Mouse (Mus musculus): ENCODE data around the gene Bfsp1.

Bfsp1 gene

DNA sequence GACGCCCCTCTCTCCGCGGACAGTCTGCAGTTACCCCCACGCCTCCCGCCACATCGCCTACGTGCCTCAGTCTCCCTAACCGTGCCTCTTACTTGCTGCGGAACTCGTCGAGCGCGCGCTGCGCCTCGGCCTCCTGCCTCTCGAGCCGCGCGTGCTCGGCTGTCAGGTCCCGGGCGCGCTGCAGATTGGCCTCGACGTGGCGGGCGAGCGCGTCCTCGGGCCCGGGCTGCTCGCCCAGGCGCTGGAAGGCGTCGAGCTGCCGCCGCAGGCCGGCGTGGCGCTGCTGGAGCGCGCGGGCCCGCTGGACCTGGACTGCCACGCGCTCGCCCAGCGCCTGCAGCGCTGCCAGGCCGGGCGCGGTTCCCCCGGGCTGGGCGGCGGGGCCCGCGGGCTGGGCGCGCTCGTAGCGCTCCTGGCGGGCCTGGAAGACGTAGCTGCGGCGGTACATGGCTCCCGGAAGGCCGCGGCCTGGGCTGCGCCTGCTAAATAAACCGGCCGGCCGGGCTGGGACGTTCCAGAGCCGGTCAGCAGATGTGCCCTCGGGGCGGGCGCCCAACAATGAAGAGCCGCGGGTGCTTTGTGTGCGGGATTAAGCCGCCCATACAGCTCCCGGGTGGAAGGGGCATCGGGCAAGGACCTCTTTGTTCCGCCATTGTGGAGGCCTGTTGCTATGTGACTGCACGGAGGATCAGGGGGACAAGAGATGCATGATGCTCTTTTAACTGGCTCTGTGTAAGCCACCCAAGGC is at the start of gene Bfsp1:
TSS of gene Bfsp1 (minus strand) at position 690 of the 748 bp plus-strand sequence.
- DNase-seq, result peak; percentile 57 to 69

DNA sequence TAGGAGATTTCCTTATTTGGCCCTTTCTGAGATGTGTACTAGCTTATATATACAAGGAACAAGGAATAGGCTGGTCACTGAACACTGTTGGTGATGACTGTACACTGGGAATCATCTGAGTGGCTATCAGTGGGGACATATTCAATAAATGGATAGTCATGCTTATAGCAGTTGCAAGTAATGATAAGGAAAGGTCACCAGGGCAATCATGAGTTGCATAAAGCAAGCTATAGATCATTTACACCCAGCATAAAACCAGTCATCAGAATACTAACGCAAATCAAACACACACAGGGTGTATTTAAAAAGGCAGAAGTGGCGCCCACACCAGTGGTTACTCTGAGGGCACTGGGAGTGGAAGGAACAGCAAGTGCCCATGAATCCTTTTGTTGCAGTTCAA is 49.2 kb upstream of the Bfsp1 start:
- no peak for DNase-seq

DNA sequence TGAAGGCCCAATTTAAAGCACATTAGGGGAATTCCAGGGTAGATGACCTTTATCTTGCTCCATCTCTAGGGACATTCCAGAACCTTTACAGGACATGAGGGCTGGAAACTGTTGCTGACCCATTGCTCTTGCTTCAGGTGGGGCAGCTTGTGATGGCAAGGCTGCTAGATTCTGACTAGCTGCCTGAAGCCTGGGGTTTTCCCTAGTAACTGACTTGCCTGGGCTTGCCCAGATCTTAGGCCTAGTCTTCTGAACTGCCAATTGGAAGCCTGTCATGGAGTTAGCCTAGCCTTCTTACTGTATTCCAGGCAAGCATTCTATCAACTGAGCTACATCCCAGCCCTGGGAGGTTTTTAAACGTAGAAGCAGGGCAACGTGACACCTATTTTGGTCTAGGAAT is 46.3 kb upstream of the Bfsp1 start:
- no peak for DNase-seq

DNA sequence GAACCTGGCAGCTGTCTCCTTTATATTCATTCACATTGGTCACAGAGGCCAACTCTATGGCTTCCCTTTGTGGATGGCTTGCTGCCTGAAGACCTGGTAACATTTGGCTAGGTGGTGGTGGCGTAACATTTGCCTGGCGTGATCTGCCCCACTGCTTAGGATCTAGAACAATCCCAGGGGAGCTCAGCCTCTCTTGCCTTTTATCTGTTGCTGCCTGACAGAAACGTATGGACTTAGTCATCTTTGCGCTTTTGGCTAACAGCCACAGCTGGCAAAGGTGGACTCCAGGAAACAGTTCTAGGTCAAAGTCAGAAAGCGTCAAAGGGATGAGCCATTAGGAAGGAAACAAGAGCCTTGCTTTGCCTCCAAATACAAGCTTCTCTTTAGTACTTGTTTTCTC is 41.9 kb upstream of the Bfsp1 start:
- DNase-seq, result no peak

DNA sequence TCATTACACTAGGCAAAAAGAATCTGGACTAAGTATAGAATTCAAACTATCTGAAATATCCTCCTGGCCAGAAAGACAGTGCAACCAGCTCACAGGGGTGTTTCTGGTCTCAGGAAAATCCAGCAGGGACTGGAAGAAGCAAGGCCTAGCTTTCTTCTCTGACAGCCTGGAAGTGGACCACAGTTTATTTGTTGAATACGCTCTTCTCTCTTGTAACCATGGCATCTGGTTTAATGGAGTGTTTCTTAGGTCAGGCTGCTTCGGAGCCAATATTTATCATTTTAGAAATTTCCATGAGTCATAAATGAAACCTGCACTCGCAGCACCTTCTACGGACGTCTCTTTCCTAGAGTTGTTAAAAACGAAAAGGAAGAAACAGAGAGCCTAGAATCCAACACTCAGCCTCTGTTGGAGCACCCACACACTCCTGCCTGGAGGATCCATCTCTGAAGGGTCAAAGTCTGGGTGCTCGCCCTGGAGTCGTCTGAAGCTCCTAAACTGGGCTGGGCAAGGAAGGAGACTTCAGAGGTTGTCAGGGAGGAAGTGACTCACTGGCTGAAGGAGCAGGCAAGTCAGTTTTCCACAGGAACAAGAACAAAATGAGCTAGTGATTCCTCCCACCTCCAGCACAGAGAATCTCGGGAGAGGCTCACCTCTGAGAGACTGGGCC is 40.5 kb upstream of the Bfsp1 start:
- no peak for DNase-seq

DNA sequence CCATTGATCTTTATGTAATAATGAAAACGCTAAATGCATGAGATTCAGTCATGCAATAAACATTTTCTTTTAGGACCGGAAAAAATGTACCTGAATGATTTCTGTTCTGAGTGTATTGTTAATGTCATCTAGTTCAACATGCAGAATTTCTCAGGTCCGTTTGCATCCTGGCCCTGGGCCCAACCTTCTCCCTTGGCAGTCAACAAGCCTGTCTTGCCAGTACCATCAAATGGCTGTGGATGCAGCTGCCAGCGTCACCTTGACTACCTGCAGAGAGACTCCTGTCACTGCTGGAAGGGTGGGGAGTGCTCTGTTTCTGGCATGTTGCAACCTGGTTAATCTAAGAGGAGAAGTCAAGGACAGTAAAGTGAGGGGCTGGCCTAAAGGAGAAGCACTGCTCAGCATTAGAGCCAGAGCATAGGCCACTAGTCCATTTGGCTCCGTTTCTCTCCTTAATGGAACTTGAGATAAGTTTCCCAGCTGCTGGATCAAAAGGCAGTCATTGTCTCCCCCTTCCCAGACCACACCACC is 37.9 kb upstream of the Bfsp1 start:
- peak; percentile 65 to 67 for DNase-seq

DNA sequence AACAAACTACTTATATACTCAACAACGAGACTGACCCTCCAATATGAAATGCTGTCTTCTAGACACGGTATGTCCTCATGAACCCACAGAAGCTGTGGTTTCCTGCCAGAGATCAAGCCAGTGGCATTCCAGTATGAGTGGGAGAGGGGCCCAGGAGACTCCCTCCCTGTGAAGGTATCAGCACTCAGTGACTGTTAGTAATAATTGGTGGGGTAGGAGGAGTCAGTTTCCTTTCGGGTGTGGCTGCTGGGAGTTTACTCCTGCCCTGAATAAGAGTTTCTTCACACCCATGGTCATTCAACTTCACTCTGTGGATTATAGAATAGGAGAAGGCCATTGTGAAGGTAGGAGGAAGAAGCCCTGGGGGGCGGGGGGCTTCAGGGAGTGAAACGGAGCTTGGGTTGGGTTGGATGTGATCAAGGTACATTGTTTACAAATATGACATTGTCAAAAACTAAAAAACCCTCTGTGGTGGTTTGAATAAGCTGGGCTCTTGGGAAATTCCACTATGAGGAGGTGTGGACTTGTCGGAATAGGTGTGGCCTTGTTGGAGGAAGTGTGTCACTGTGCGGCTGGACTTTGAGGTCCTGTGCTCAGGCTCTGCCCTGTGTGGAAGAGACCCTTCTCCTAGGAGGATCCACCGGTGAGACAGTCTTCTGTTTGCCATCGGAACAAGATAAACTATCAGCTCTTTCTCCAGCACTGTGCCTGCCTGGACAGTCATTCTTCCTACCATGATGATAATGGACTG is 36.7 kb upstream of the Bfsp1 start:
- DNase-seq, result no peak

DNA sequence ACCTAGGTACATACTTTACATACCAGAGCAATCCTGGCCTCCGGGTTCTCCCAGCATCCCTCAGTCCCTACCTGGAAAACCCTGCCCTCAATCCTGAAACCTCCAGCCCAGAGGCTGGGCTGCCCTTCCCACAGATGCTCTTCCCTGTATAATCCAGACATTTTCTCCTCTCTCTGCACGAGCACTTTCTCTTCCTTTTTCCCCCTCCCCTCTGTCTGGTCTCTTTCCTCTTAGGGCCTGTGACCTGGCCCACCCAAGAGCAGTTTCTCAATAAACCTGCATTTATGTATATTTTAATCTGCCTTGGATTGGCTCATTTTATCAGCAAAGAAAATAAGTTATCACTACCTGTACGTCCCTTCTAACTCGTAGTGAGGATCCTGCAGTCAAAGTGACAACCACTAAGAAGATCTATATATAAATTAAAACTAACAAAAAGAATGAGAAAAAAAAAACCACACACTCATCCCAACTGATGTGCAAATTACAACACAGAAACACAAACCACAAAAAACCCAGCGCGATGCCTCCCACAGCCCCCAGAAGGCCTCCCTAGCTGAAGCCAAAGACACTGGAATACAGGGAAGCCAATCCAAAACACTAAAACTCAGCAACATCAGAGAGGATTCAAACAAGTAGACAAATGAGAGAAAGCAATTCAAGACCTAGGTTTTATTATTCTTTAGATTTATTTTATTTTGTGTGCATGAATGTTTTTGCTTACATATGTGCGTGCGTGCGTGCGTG is 28.5 kb upstream of the Bfsp1 start:
- DNase-seq, result no peak

DNA sequence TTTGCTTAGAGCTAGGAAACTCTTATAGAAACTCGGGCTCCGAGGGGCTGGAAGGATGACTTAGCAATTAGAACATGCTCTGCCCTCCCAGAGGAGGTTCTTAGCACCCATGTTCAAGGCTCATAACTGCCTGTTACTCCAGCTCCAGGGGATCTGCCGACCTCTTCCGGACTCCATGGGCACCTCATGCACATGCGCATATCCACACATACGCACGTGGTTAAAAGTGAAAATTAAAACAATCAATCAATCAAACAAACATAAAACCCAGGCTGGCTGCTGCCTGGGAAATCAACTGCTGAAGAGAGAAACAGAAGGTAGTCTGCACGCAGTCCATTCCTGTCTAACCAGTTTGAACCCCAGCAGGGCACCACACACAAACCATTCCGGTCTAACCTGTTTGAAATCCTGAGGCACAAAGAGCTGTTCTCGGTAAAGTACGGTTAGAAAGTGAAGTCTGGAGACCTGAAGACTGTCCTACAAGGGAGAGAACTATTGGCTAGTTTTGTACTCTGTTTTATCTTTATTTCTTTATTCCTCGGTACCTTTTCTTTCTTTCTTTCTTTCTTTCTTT is 27.0 kb upstream of the Bfsp1 start:
- DNase-seq, result no peak

DNA sequence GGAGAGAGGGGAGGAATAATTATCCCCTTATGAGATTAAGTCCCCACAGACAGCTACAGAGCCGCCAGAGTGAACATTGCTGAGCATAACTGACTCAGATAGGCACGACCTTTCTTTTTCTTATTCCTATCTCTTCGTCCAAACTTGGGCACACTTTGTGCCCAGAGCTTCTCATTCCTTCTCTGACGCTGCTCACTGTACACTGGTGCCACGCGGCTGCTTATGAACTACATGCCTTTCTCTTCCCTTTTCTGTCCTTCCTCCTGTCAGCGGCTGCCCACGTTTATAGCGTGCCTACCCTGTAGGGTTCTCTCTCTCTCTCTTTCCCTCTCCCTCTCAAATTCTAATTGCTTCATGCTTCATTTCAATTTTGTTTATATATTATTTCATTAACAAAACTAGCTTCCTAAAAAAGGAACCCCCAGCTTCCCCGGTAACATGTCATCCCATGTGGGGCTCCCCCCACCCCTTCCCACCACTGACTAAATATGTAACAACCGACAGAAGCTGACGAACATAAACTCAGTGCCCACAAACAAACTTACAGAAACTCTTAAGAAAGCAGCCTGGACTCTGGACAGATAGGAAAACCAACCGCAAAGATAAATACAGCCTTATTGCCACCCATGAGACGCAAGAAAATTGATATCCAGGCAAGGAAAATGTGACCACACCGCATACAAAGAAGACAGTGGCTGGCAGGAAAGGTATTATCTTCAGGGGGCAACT is 26.3 kb upstream of the Bfsp1 start:
- no peak for DNase-seq

DNA sequence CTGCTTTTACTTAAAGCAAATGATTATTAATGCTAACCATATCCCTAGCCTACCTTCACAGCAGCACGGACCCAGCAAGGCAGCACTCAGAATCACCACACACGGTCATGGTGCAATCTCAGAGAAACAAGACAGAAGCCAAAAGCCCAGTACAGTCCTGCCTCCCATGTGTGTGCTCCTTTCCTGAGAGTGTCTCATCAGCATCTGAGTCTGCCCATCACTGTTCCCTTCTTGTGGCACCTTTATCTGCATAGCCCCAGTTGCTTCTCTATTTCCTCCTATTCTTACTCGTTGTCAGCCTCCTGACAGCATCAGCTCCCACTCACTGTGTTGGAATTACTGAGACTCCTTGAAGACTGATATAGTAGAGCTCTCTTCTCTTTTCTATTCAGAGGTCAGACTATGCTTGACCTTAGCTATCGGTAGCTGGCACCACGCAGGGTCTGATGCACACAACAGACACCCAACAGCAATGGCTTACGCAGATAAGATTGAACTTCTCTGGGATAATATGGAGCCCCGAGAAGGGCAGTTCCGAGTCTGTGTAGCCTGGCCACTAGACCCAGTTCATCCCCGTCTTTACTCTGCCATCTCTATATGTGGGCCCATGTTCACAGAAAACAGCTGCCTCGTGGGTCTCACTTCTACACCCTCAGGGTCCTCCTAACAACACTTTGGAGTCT is 19.8 kb upstream of the Bfsp1 start:
- DNase-seq, result no peak

DNA sequence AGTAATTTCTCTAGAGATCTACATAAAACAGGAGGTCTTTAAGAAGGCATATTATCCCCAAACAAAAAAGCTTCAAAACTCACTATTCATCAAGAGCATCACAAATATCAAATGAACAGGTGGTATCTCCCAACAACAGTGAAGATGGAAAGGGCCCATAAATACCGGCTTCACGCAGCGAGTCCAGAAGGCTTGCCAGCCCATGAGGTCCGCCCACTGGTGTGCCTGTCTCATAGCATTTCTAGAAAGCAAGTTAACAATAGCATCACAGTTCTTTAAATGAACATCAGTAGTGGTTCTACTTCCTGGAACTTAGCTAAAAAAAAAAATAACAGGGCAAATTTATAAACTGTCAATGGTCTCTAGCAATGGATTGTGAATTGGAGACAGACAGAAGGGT is 19.0 kb upstream of the Bfsp1 start:
- peak; percentile 16 to 25 for DNase-seq

DNA sequence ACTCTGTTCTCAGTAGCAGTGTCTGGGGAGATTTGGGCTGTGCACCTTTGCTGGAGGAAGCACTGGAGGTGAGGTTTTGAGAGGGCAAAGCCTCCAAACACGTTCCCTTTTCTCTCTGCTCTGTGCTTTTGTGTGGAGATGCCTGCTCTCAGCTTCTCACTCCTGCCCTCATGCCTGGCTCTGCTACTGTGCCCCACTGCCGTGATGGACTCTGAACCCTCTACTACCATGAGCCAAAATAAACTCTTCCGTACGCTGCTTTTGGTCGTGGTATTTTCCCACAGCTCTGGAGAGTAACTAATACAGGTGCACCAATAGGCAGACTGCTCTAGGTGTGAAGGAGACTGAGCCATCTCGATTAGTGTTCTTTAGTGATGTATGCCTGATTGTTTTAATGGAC is 16.3 kb upstream of the Bfsp1 start:
- DNase-seq, result no peak

DNA sequence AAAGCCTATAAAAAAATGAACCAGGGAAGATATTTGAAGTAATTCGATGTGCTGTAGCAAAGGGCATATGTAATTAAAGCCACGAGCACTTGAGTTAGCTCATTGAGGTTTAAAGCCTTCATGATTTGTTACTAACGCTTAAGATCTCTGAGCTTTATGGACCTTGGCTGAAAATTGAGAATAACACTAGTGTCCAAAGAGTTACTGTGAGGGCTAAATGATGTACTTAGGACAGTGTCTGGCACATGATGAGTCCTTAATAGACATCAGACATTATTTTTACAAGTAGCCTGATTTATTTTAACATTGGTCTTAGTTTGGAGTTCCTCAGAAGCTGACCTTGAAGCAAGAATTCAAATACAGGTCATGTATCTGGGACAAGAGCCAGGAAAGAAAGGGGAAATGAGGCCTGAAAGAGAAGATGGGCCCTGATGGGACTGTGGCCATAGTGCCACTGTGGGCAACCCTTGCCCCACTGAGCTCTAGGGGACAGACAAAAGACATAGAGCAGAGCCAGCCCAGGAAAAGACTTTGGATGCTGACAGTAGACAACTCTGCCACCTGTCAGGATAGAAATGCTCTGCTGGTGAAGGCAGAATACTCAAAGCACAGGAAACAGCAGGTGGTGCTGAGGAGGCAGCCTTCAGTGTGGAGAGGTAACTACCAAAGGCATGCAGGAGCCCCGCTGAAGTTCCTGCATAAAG is 14.1 kb upstream of the Bfsp1 start:
- DNase-seq, result no peak

DNA sequence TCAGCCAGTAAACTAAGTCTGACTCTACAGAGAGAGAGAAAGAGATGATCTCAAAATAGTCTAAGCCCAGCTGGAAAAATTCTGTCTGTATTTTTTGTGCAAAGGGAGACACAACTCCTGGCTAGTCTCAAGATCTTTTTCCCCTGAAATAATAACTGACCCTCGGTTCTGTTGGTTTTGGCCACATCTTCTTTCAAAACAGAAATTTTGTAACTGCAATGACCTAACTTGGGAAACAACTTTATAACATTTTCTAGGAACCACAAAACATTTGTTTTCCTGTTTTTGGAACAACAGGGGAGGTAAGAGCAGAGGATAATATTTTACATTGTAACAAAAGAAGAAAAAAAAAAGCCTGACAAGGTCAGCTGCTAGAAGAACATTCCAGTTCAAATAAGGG is 13.1 kb upstream of the Bfsp1 start:
- no peak for DNase-seq

DNA sequence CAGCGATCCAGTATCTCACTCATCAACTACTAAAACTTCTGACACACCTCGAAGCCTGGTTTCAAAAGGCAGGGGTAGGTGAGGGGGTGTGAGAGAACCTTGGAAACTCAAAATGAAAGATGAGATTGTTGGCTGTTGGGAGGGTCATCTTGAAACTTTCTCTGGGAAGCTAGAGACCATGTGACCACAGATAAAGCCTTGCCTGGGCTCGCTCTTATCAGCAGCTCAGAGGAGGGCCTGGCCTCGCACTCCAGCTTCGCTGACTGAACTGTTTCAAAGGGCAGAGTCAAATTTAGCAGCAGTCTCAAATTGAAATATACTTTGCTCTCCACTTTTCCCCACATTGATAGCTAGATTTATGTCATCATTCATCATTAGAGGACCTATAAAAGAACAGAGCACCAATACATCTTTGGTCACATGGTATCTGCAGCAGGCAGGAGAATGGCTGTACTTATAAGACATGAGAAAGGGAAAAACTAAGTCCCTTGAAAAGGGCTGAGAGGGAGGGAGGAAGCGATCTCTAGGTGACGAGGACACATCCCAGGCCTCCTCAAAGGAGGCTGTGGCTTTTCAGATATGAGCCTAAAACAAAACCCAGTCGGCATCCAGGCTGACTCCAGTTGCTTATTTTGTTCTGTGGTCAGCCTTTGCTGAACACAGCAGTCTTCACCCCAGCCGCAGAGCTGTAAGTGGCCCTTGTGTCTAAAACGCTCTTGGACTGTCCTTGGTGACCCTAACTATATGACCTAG is 8.1 kb upstream of the Bfsp1 start:
- DNase-seq, result no peak

DNA sequence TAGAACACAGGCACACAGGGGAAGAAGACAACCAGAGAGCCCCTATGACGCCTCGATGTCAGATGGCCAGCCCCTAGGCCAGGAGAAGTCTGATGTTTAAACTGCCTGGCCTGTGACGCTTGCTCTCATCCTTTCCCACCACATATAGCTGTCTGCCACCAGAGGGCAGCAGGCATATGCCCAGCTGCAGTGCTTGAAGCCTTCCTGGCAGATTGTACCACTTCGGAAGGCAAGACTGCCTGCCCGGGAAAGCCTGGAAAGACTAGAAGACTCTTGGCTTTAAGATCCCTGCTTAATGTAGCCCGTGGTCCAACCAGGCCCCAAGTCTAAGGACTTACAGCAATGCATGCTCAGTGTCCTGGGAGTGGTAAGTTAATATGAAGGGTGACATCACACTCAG is 4.4 kb upstream of the Bfsp1 start:
- peak; percentile 89 to 90 for DNase-seq

DNA sequence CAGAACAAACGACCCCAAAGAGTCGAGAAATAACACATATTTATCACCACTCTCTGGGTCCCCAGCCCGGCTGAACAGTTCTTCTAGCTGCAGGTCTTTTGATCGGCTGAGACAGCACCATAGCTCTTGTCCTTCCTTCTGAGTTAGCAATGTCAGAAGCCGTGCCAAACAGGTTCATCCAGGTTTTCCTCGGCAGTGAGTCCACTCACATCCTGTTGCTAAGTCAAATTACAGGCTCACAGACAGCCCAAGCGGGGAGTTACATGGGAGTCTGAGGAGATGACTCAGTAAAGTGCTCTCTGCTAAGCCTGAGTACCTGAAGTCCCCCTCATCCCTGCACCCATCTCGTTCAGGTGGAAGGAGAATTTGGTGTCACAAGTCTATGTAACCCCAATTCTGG is 1.6 kb upstream of the Bfsp1 start:
- DNase-seq, result no peak

DNA sequence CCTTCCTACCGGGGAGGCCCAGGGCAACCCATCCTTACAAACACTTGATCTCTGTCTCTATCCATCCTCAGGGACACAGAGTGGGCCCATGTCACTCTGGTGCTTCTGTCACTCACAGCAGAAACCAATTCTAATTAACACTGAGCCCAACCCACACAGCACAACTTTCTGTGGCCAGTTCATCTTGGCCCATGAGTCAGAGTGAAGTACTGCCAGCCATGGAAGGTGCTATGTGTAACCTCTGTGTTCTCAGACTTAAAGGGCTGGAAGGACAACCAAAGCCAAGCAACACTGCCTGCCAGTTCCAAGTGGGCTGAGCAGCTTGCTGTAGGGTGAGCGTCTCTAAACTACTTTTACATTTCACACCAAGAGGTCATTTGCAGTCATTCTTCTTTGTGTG is 3.8 kb downstream of the Bfsp1 start:
- no peak for DNase-seq

DNA sequence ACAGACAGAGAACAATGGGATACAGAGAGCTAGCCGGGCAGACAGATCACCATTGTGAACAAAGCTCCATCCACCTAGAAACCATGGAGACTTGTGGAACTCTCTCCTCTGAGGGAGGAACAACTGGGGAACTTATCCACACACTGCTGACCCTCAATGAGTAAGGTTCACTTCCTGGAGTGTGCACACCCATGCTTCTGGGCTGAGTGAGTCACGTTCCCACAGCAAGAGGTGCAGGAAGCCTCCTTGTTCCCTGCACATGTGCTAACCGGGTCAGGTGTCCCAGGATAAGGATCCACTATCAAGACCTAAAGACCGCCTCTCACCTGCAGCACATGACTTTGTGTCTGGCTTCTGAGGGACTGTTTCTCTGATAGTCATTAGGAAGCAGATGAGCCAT is 9.5 kb downstream of the Bfsp1 start:
- DNase-seq, result no peak
